Mouse (Mus musculus) bone marrow, adult 2 months (tissue): ENCODE measurements around the gene Gm49354. TPM values are rescaled to one million over a fixed set of nuclear protein-coding genes. Genes with fewer than 3 reads are reported as not detected.

Experiments used
- H3K27ac ChIP-seq: fragments of 200-500 bp; 2 replicates; pipeline ENCODE4 v1.5.1; 2012; ENCODE audit warnings: low read depth, mild to moderate bottlenecking, control low read depth, inconsistent platforms, low read length; ENCODE audit not compliant: control insufficient read depth, poor library complexity, insufficient read depth
- H3K4me1 ChIP-seq: fragments of 200-500 bp; 2 replicates; pipeline ENCODE4 v1.6.1; 2011; ENCODE audit warnings: low read length; ENCODE audit not compliant: control insufficient read depth, insufficient read depth
- H3K4me3 ChIP-seq: fragments of 200-500 bp; replicated peaks from 2 replicates; pipeline ENCODE3; 2011; ENCODE audit warnings: mild to moderate bottlenecking, low read depth, low read length, control low read depth; ENCODE audit not compliant: control insufficient read depth
- CTCF ChIP-seq: fragments of 200-500 bp; IDR thresholded peaks from 2 replicates; pipeline ENCODE4 v1.5.1; 2011; ENCODE audit warnings: low read length, control low read depth; ENCODE audit not compliant: control insufficient read depth, insufficient read depth
- POLR2A ChIP-seq: fragments of 200-500 bp; IDR thresholded peaks from 2 replicates; pipeline ENCODE4 v1.6.1; 2011; ENCODE audit warnings: low read depth, mild to moderate bottlenecking, control low read depth, low read length, borderline replicate concordance; ENCODE audit not compliant: control insufficient read depth
- WGBS: fragments of 180-500 bp; shearing (Covaris S2); methylation state at CpG from one replicate; pipeline ENCODE4 v1.1.7; 2018; 5-methylcytosine and 5-hydroxymethylcytosine counted together
- polyA plus RNA-seq: library from polyadenylated mRNA; stranded (reverse); fragments of >200 nt; gene quantifications from 2 replicates; pipeline ENCODE4 v1.2.4, GENCODE M21; 2011; ENCODE audit warnings: low replicate concordance; ENCODE audit not compliant: missing spikeins, insufficient read depth, insufficient read length

Gene Gm49354
- 30.5 TPM in 1 of 2 replicates, not detected in the other for polyA plus RNA-seq

DNA sequence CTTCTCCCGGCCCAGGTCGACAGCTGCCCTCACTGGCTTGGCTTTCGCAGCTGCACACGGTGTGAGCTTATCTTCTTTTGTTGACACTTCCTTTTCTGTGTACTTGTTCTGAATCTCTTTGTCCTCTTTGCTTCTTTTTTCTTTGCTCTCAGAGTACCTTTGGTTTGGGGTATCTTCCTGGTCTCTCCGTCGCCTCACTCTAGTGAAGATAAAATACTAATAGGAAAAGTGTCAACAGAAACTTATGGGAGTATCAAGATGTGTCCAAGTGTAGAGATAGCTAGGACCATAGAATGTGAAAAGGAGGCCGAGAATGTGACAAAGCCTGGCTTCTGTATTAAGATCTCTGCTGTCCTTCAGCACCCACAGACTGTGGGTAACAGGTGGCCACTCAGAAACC, at the start of gene Gm49354:
TSS of gene Gm49354 (minus strand) at position 101 of the 400 bp plus-strand sequence.
- H3K27ac ChIP-seq: no peak within 1 kb of the TSS
- TF ChIP-seq CTCF (no peak), POLR2A (no peak)
- no peak within 1 kb of the TSS for H3K4me3 ChIP-seq
- WGBS: 88% methylated on average over 7 of the region's 7 CpGs
- H3K4me1 ChIP-seq: no peaks in the 10 kb centered on the region

DNA sequence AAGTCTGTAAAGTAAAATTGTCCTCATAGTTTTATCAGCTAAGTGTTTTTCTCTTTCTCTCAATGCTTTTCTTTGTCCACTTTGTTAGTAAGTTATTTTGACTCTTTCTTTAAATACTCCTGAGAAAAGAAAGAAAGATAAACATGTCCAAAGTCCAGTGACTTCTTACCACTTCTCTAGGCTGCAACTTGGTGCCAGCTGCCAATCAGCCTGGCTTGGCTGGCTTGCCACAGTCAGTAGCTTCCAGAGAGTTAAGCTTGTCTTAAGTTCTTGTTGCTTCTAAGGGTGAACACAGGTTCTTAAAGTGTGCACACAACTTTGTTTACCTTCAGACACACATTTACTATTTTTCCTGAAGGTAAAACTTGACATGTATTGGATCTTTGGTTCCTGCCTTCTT, 43.9 kb upstream of the Gm49354 start:
- Histone ChIP-seq H3K4me1 (no peaks in the 10 kb centered on the region; the same call in 1 of the 2 replicates), H3K4me3 (no peak overlapping the region), H3K27ac (no peak overlapping the region)
- no peak for TF ChIP-seq CTCF
- no peak for TF ChIP-seq POLR2A

DNA sequence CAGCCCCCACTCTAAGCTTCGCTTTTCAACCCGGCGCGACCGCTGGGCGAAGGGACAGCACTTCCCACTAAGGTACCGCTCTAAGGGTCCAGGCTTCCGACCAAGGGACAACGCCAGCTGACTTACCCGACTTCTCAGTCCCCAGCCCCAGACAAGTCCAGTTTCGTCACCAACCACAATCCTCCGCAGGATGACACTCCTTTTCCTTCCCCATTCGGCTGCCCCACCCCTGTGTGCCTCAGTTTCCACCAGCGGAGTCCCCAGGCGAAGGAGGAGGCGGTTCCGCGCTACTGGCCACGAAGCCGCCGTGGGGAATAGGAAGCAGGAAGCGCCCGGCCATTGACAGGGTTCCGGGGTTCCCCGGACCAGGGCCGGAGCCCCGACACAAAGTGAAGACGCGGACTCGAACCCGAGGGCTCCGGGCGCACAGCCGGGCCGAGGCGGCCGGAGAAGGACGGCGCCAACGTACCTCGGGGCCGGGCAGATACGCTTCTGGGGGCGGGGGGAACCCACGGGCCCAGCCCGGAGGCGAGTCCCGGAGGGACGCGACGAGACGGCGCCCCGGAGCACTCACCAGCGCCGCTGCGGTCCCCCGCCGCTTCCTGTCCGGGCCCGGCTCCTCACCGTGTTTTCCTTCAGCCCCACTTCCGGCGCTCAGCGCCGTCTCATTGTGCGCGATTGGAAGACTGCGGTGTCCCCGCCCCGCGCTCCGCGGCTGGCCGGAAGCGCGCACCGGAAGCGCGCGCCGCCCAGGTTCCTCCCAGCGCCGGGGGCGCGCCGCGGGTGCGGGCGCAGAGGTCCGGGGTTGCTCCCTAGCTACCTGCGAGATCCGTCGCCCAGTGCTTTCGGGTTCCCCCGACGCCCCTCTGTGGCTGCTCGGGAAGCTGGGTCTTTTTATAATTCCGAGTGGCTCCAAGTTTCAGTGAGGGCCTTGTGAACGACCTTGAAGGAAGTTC, 40.7 kb upstream of the Gm49354 start, which contains the start of gene Tut7:
TSS of gene Tut7 (minus strand) at position 641 of the 956 bp plus-strand sequence.
- WGBS: under 1% methylated on average over 100 of the region's 100 CpGs
- peaks cover 3% of the 10 kb centered on the region; the same call in 1 of the 2 replicates for H3K4me1 ChIP-seq
- peak within 1 kb of the TSS; percentile 99 for H3K27ac ChIP-seq
- peak within 1 kb of the TSS; percentile 78 for H3K4me3 ChIP-seq
- TF ChIP-seq POLR2A: peak; percentile 87
- TF ChIP-seq CTCF: no peak

DNA sequence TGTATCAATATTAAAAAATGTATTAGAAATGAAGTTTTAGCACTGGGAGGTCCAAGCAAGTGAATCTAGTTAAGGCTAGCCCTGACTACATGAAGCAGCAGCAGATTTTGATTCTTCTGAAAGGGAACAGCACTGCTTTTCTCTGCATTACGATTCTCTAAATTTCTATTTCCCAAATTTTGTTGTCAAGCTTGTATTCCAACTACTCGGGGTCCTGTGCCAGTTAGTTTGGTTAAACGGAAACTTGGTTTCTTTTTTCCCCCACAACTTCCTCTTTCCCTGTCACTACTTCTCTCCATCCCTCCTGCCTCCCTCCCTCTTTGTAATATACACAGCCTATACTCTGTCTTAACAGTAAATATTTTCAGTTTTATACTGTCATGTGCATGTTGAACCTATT, 38.8 kb upstream of the Gm49354 start:
- H3K4me1 ChIP-seq: peaks cover 3% of the 10 kb centered on the region; the same call in 1 of the 2 replicates
- 2% methylated on average over 3 of the region's 3 CpGs for WGBS
- no peak overlapping the region for H3K27ac ChIP-seq
- H3K4me3 ChIP-seq: peak overlapping the region; percentile 21
- TF ChIP-seq POLR2A (no peak), CTCF (no peak)

DNA sequence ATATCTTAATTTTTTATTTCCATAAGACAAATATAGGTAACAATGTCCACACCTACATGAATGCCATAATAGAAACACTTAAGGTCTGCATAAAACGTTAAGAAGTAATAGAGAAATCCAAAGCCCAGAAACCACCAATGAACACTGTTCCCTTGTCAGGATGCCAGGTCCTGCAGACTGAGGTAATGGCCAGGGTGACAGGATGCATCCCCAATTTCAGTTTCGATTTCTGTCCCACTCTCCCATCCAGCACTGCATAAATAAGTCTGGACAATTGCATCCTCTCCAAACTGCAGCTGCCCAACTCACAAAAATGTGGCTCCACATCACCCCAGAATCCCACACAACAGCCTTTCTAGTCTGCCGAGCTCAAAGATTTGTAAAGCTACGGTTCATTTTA, 38.1 kb upstream of the Gm49354 start:
- Histone ChIP-seq H3K4me3 (peak overlapping the region; percentile 65), H3K27ac (no peak overlapping the region), H3K4me1 (peaks cover 3% of the 10 kb centered on the region; the same call in 1 of the 2 replicates)
- TF ChIP-seq CTCF (no peak), POLR2A (no peak)
- WGBS: 7% methylated on average over 4 of the region's 4 CpGs

DNA sequence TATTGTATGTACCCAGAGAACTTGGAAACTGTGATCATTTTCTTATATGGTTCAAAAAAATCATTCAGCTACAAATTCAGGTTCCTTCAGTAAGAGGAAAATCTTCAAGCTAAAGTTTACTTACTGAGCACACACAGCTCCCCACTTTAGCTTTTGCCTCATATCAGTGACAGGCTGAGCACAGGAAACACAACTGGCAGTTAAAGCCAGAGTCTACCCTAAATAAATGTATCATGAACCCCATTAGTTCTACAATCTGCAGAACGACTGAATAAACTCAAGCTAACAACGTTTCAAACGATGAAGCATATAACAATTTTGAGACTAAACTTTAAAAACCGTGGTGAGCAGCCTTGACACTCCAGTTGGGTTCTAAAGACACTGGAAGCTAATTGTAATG, 35.3 kb upstream of the Gm49354 start:
- peaks cover 3% of the 10 kb centered on the region; the same call in 1 of the 2 replicates for H3K4me1 ChIP-seq
- 55% methylated on average over 4 of the region's 4 CpGs for WGBS
- no peak overlapping the region for H3K27ac ChIP-seq

DNA sequence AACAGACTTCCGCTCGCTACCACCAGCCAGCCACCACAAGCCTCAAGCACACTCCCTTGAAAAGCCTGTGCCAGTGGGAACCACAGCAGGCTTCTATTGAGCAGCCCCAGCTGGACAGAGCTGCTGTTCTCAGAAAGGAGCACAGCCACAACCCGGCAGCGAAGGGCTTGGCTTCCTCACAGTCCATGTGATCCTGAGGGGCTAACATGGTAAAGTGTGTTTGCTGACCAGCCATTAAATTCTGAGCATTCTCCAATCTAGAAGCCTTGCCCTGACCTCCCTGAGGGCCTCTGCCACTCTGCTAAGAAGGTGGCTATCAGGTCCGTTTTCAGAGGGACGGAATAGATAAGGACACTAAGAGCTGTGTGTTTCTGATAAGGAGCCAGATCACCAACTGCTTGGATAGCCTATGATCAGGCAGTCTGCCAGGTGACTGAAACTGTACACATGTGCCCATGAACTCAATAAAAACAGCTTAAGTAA, 32.1 kb upstream of the Gm49354 start:
- Histone ChIP-seq H3K27ac (peak overlapping the region; percentile 95), H3K4me3 (peak overlapping the region; percentile 23), H3K4me1 (peaks cover 3% of the 10 kb centered on the region; the same call in 1 of the 2 replicates)
- TF ChIP-seq POLR2A (no peak), CTCF (no peak)
- WGBS: 51% methylated on average over 6 of the region's 6 CpGs

More for the DNA sequence above, 35.3 kb upstream of the Gm49354 start:
- no peak for TF ChIP-seq CTCF
- TF ChIP-seq POLR2A: no peak
- no peak overlapping the region for H3K4me3 ChIP-seq

DNA sequence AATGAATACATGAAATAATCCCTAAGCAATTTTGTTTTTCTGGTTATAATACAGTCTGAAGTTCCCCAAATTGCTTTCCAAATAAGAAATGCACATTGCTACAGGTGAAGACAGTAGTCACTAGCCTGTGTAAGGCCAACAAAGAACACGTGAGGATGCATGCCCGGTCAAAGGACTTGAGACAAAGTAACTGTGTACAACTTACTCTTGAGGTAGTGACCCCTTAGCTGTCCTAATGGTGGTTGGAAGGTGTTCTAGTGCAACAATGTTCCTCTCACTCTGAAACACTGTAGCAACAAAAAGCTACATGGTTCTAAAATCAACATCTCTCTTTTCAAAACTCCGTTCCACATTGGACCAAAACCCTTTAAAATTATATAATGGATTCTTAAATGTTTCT, 29.5 kb upstream of the Gm49354 start:
- WGBS: 94% methylated on average over 3 of the region's 3 CpGs
- H3K4me3 ChIP-seq: no peak overlapping the region
- H3K4me1 ChIP-seq: no peaks in the 10 kb centered on the region
- no peak for TF ChIP-seq CTCF
- TF ChIP-seq POLR2A: no peak
- no peak overlapping the region for H3K27ac ChIP-seq
